Comparison of ENCODE assay signal across 19 mouse cellular contexts in genomic region chr9:41395471-41395870, GRCm38 (mm10).
DNase-seq lines count a peak whose midpoint lies in the region; ATAC-seq and TF ChIP-seq lines count a peak whose summit lies in the region.
"Had no signal": no experiment of that assay in that cellular context is flagged by ENCODE, and none has a peak within 500 bp of the region (broad histone marks: within the 10 kb centered on the region; RNA-seq: fewer than 3 reads in every experiment).

No protein-coding gene starts in this region.

- no peaks in the 10 kb centered on the region for H3K9me3 ChIP-seq in forebrain, embryonic 14.5 days (replicated peaks; ENCODE audit: control insufficient read depth, low read length)
- no peaks in the 10 kb centered on the region for H3K9me3 ChIP-seq in forebrain, embryonic 12.5 days
- no peaks in the 10 kb centered on the region for H3K9me3 ChIP-seq in hindbrain, embryonic 14.5 days (ENCODE audit: control insufficient read depth, low read length)
- no peaks in the 10 kb centered on the region for H3K9me3 ChIP-seq in midbrain, embryonic 15.5 days
- H3K9me3 ChIP-seq: intestine, embryonic 15.5 days had no signal

- no peaks in the 10 kb centered on the region for H3K27me3 ChIP-seq in forebrain, embryonic 14.5 days (replicated peaks; ENCODE audit: control insufficient read depth, insufficient read depth, low read length)
- H3K27me3 ChIP-seq in forebrain, embryonic 12.5 days, result no peaks in the 10 kb centered on the region
- H3K27me3 ChIP-seq in hindbrain, embryonic 14.5 days (ENCODE audit: control insufficient read depth, insufficient read depth, low read length), result no peaks in the 10 kb centered on the region
- no peaks in the 10 kb centered on the region for H3K27me3 ChIP-seq in midbrain, embryonic 15.5 days (replicated peaks)
- H3K27me3 ChIP-seq: intestine, embryonic 15.5 days; Patski had no signal

- no peak for TF ChIP-seq POLR2A in brain, embryonic 14.5 days (IDR thresholded peaks at IDR 0.05; ENCODE audit: borderline replicate concordance, extremely low read depth, insufficient read depth, insufficient read length, poor library complexity, severe bottlenecking)

- H3K4me3 ChIP-seq in forebrain, embryonic 14.5 days (ENCODE audit: low read depth, low read length), result no peak overlapping the region
- no peak overlapping the region for H3K4me3 ChIP-seq in forebrain, embryonic 12.5 days (replicated peaks)
- H3K4me3 ChIP-seq in hindbrain, embryonic 14.5 days (replicated peaks; ENCODE audit: low read length), result no peak overlapping the region
- no peak overlapping the region for H3K4me3 ChIP-seq in midbrain, embryonic 15.5 days
- H3K4me3 ChIP-seq: gastrocnemius, adult 2 months; intestine, embryonic 15.5 days had no signal

- H3K27ac ChIP-seq in forebrain, embryonic 14.5 days (ENCODE audit: low read depth, low read length), result no peak overlapping the region
- H3K27ac ChIP-seq in forebrain, embryonic 12.5 days, result no peak overlapping the region
- H3K27ac ChIP-seq in hindbrain, embryonic 14.5 days, result peak overlapping the region; percentile 43; the same call in 1 of the 2 replicates
- H3K27ac ChIP-seq in midbrain, embryonic 15.5 days, result peak overlapping the region; percentile 18; the same call in 1 of the 2 replicates
- H3K27ac ChIP-seq: gastrocnemius, adult 2 months; intestine, embryonic 15.5 days; kidney, postnatal 0 days; stomach, postnatal 0 days had no signal

- H3K4me1 ChIP-seq in forebrain, embryonic 14.5 days (ENCODE audit: control insufficient read depth, insufficient read depth, low read length), result peaks cover 14% of the 10 kb centered on the region
- peaks cover 39% of the 10 kb centered on the region for H3K4me1 ChIP-seq in forebrain, embryonic 12.5 days
- H3K4me1 ChIP-seq in hindbrain, embryonic 14.5 days (replicated peaks; ENCODE audit: control insufficient read depth, insufficient read depth, low read length), result peaks cover 9% of the 10 kb centered on the region
- peaks cover 19% of the 10 kb centered on the region for H3K4me1 ChIP-seq in midbrain, embryonic 15.5 days
- H3K4me1 ChIP-seq: intestine, embryonic 15.5 days had no signal

- no peak overlapping the region for H3K4me2 ChIP-seq in forebrain, embryonic 14.5 days (ENCODE audit: low read length)
- no peak overlapping the region; the same call in 1 of the 2 replicates for H3K4me2 ChIP-seq in forebrain, embryonic 12.5 days
- H3K4me2 ChIP-seq in hindbrain, embryonic 14.5 days (replicated peaks), result no peak overlapping the region
- H3K4me2 ChIP-seq in midbrain, embryonic 15.5 days, result no peak overlapping the region
- H3K4me2 ChIP-seq: intestine, embryonic 15.5 days had no signal

- 15% methylated on average over 4 of the region's 4 CpGs for WGBS in forebrain, embryonic 14.5 days
- WGBS in forebrain, embryonic 12.5 days, result 15% methylated on average over 4 of the region's 4 CpGs
- WGBS in hindbrain, embryonic 14.5 days, result 20% methylated on average over 4 of the region's 4 CpGs
- WGBS in midbrain, embryonic 15.5 days, result 10% methylated on average over 4 of the region's 4 CpGs

- peaks cover 21% of the 10 kb centered on the region for H3K36me3 ChIP-seq in forebrain, embryonic 14.5 days (ENCODE audit: control insufficient read depth, insufficient read depth, low read length)
- H3K36me3 ChIP-seq in forebrain, embryonic 12.5 days (replicated peaks), result peaks cover 13% of the 10 kb centered on the region
- H3K36me3 ChIP-seq in hindbrain, embryonic 14.5 days (replicated peaks; ENCODE audit: control insufficient read depth, insufficient read depth), result peaks cover 57% of the 10 kb centered on the region
- H3K36me3 ChIP-seq in midbrain, embryonic 15.5 days (replicated peaks), result peaks cover 4% of the 10 kb centered on the region; the same call in 1 of the 2 replicates
- H3K36me3 ChIP-seq: intestine, embryonic 15.5 days had no signal

- no peak overlapping the region for H3K9ac ChIP-seq in forebrain, embryonic 14.5 days (ENCODE audit: low read length)
- H3K9ac ChIP-seq in forebrain, embryonic 12.5 days, result no peak overlapping the region
- H3K9ac ChIP-seq in hindbrain, embryonic 14.5 days, result no peak overlapping the region
- H3K9ac ChIP-seq in midbrain, embryonic 15.5 days, result no peak overlapping the region
- H3K9ac ChIP-seq: intestine, embryonic 15.5 days had no signal

- DNase-seq in forebrain, embryonic 14.5 days (ENCODE audit: low spot score), result peak; percentile 11
- peak; percentile 47 for DNase-seq in brain, embryonic 14.5 days (ENCODE audit: low read depth)
- no peak for DNase-seq in hindbrain, embryonic 14.5 days (ENCODE audit: low spot score)
- no peak for DNase-seq in left cerebral cortex, adult 8-10 months (ENCODE audit: low spot score in 2 of 2)
- no peak for DNase-seq in right cerebral cortex, postnatal 14 days
- DNase-seq: cerebellum, postnatal 14 days; gastrocnemius, adult 2 months; heart, postnatal 14 days; layer of hippocampus, adult 9-11 months; left cerebral cortex, postnatal 4 days; lung, postnatal 14 days; thymus, postnatal 14 days had no signal

- no peak for ATAC-seq in forebrain, embryonic 14.5 days
- ATAC-seq in forebrain, embryonic 12.5 days (ENCODE audit: low FRiP score), result no peak
- ATAC-seq in hindbrain, embryonic 14.5 days (ENCODE audit: low FRiP score), result no peak
- ATAC-seq in midbrain, embryonic 15.5 days (replicated peaks), result no peak
- ATAC-seq in megakaryocyte-erythroid progenitor cell, adult 5-6 weeks (replicated peaks; ENCODE audit: low FRiP score, low TSS enrichment, poor library complexity, severe bottlenecking), result no peak
- ATAC-seq: intestine, embryonic 15.5 days; Patski had no signal

- TF ChIP-seq CTCF in brain, embryonic 14.5 days (IDR thresholded peaks at IDR 0.05; ENCODE audit: borderline replicate concordance, extremely low read depth, insufficient read depth, insufficient read length), result no peak

Comparison
In these comparisons a context has a peak if more than half of its experiments do, and no peak if none do; other contexts are left out.
1. DNase-seq: peak in forebrain, embryonic 14.5 days (single experiment) and brain, embryonic 14.5 days (single experiment); none in hindbrain, embryonic 14.5 days (single experiment), left cerebral cortex, adult 8-10 months (0 of 2) and right cerebral cortex, postnatal 14 days (single experiment).
2. H3K27ac ChIP-seq: peak in hindbrain, embryonic 14.5 days (single experiment) and midbrain, embryonic 15.5 days (single experiment); none in forebrain, embryonic 14.5 days (single experiment) and forebrain, embryonic 12.5 days (single experiment).